Mouse (Mus musculus) ES-Bruce4 (cell line): Measurements from ENCODE around the gene Tnpo3.

Source experiments
- CTCF ChIP-seq: IDR thresholded peaks from one replicate; pipeline ENCODE4 v1.8.1; 2011; ENCODE audit warnings: low read depth, low read length
- EP300 ChIP-seq: IDR thresholded peaks from 2 replicates; pipeline ENCODE4 v1.6.1; 2011; ENCODE audit warnings: low read depth, low read length; ENCODE audit not compliant: insufficient read depth

DNA sequence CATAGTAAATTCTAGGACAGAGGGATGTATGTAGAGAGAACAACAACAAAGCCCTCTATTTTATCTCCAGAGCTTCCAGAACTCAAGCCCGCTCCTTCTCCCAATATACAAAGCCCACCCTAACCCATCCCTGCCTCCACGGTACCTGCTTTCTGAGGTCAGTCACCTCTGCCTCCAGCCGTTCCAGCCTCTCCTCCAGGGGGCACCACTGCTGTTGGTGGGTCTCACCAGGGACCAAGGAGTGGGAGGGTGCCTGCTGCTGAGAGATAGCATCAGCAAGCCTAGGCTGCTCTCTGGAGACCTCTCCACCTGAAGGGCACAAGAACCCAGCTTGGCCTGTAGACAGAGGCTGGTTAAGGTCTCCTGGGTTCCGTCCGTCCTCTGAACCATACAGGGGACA is 104.2 kb downstream of the Tnpo3 start:
- TF ChIP-seq EP300 (no peak), CTCF (peak; percentile 34)
